In genomic region chr9:95953658-95954057, GRCm38 (mm10) we compare ENCODE assay signal across 8 mouse cellular contexts. TPM values are rescaled to one million over a fixed set of nuclear protein-coding genes. Genes with fewer than 3 reads are reported as not detected.
DNase-seq lines count a peak whose midpoint lies in the region; ATAC-seq and TF ChIP-seq lines count a peak whose summit lies in the region.

No protein-coding gene starts in this region.

- no peak for DNase-seq in gastrocnemius, adult 2 months
- no peak for DNase-seq in gastrocnemius, adult 8-10 months (ENCODE audit: low spot score in 2 of 2)
- DNase-seq in cerebellum, postnatal 36 days, result no peak
- no peak for DNase-seq in B cell, adult 2 months

- 79% methylated on average over 4 of the region's 4 CpGs for WGBS in midbrain, embryonic 12.5 days
- WGBS in midbrain, embryonic 16.5 days, result 75% methylated on average over 4 of the region's 4 CpGs
- 73% methylated on average over 4 of the region's 4 CpGs for WGBS in intestine, embryonic 15.5 days
- 74% methylated on average over 4 of the region's 4 CpGs for WGBS in stomach, embryonic 16.5 days

- no peak for TF ChIP-seq CTCF in gastrocnemius, adult 2 months (IDR thresholded peaks at IDR 0.05)

- no peak overlapping the region for H3K9ac ChIP-seq in midbrain, embryonic 12.5 days (replicated peaks)
- no peak overlapping the region for H3K9ac ChIP-seq in midbrain, embryonic 16.5 days (ENCODE audit: low read depth, low read length)
- H3K9ac ChIP-seq in intestine, embryonic 15.5 days, result no peak overlapping the region
- no peak overlapping the region for H3K9ac ChIP-seq in stomach, embryonic 16.5 days (ENCODE audit: low read length)

- peak overlapping the region; percentile 95 for H3K27ac ChIP-seq in gastrocnemius, adult 2 months
- no peak overlapping the region for H3K27ac ChIP-seq in midbrain, embryonic 12.5 days (replicated peaks)
- no peak overlapping the region for H3K27ac ChIP-seq in midbrain, embryonic 16.5 days (ENCODE audit: low read length)
- H3K27ac ChIP-seq in intestine, embryonic 15.5 days, result no peak overlapping the region
- no peak overlapping the region for H3K27ac ChIP-seq in stomach, embryonic 16.5 days (ENCODE audit: low read length)

- H3K4me3 ChIP-seq in gastrocnemius, adult 2 months, result peak overlapping the region; percentile 81
- H3K4me3 ChIP-seq in midbrain, embryonic 12.5 days, result no peak overlapping the region
- no peak overlapping the region for H3K4me3 ChIP-seq in midbrain, embryonic 16.5 days (ENCODE audit: low read depth, low read length)
- H3K4me3 ChIP-seq in intestine, embryonic 15.5 days (replicated peaks), result peak overlapping the region; percentile 81; the same call in 1 of the 2 replicates
- H3K4me3 ChIP-seq in stomach, embryonic 16.5 days (replicated peaks; ENCODE audit: low read length), result peak overlapping the region; percentile 97

- ATAC-seq in midbrain, embryonic 12.5 days (ENCODE audit: low FRiP score, low read depth), result no peak
- ATAC-seq in midbrain, embryonic 16.5 days, result no peak
- no peak for ATAC-seq in intestine, embryonic 15.5 days
- no peak for ATAC-seq in stomach, embryonic 16.5 days (ENCODE audit: insufficient read depth, low FRiP score)

- H3K4me2 ChIP-seq in midbrain, embryonic 12.5 days (replicated peaks), result peak overlapping the region; percentile 79; the same call in 1 of the 2 replicates
- no peak overlapping the region for H3K4me2 ChIP-seq in midbrain, embryonic 16.5 days (ENCODE audit: low read length)
- H3K4me2 ChIP-seq in intestine, embryonic 15.5 days (replicated peaks), result peak overlapping the region; percentile 65
- H3K4me2 ChIP-seq in stomach, embryonic 16.5 days (ENCODE audit: low read depth, low read length), result peak overlapping the region; percentile 80

- no peaks in the 10 kb centered on the region for H3K9me3 ChIP-seq in midbrain, embryonic 12.5 days
- H3K9me3 ChIP-seq in midbrain, embryonic 16.5 days (replicated peaks; ENCODE audit: control insufficient read depth, low read length, poor library complexity, severe bottlenecking), result no peaks in the 10 kb centered on the region
- H3K9me3 ChIP-seq in intestine, embryonic 15.5 days, result no peaks in the 10 kb centered on the region
- no peaks in the 10 kb centered on the region for H3K9me3 ChIP-seq in stomach, embryonic 16.5 days (replicated peaks; ENCODE audit: control insufficient read depth, low read length)

- intact Hi-C loops in gastrocnemius, adult 2 months (cut with DNase I), result loop anchor here (5.0 kb wide), 1 partner anchor 164 kb away; the partner anchor contains the start of gene Gk5

- peaks cover 8% of the 10 kb centered on the region; the same call in 1 of the 2 replicates for H3K36me3 ChIP-seq in midbrain, embryonic 12.5 days
- H3K36me3 ChIP-seq in midbrain, embryonic 16.5 days (ENCODE audit: control insufficient read depth, insufficient read depth, low read length), result no peaks in the 10 kb centered on the region
- no peaks in the 10 kb centered on the region for H3K36me3 ChIP-seq in intestine, embryonic 15.5 days
- H3K36me3 ChIP-seq in stomach, embryonic 16.5 days (ENCODE audit: control insufficient read depth, insufficient read depth, low read length), result no peaks in the 10 kb centered on the region

- peaks cover 5% of the 10 kb centered on the region; the same call in 1 of the 2 replicates for H3K4me1 ChIP-seq in midbrain, embryonic 12.5 days
- peaks cover 9% of the 10 kb centered on the region for H3K4me1 ChIP-seq in midbrain, embryonic 16.5 days (ENCODE audit: control insufficient read depth, insufficient read depth, low read length)
- H3K4me1 ChIP-seq in intestine, embryonic 15.5 days (replicated peaks), result 0 out of 2 replicates have a peak, but pooled peaks cover 2% of the 10 kb centered on the region
- 0 out of 2 replicates have a peak, but pooled peaks cover 3% of the 10 kb centered on the region for H3K4me1 ChIP-seq in stomach, embryonic 16.5 days (ENCODE audit: control insufficient read depth, insufficient read depth, low read length)

- H3K27me3 ChIP-seq in midbrain, embryonic 12.5 days, result no peaks in the 10 kb centered on the region
- H3K27me3 ChIP-seq in midbrain, embryonic 16.5 days (ENCODE audit: control insufficient read depth, insufficient read depth, low read depth, low read length), result no peaks in the 10 kb centered on the region
- no peaks in the 10 kb centered on the region for H3K27me3 ChIP-seq in intestine, embryonic 15.5 days (replicated peaks)
- no peaks in the 10 kb centered on the region for H3K27me3 ChIP-seq in stomach, embryonic 16.5 days (ENCODE audit: control insufficient read depth, insufficient read depth, low read length)

RNA-seq across cellular contexts. Expression of gene Xrn1, which starts 0.9 kb away (rescaled TPM):
- 10 to 100 TPM; 10.3 to 11.2 TPM for total RNA-seq in gastrocnemius, adult 2 months (2021)
- 10 to 100 TPM in 3 of 4 experiments, 1 to 10 TPM in 1; 8.4 to 13.6 (median 11.3) TPM for total RNA-seq in gastrocnemius, adult 8-10 months (2022)
- polyA plus RNA-seq in midbrain, embryonic 12.5 days (2016; fragmentation: Nextera tagmentation; extraction: Ambion mirVana), result 26.0 and 26.9 TPM in 2 replicates
- polyA plus RNA-seq in midbrain, embryonic 16.5 days (2015; fragmentation: Nextera tagmentation; extraction: Ambion mirVana), result 14.4 and 18.4 TPM in 2 replicates
- polyA plus RNA-seq in intestine, embryonic 15.5 days (2015; fragmentation: Nextera tagmentation; extraction: Ambion mirVana), result 14.5 and 14.9 TPM in 2 replicates
- polyA plus RNA-seq in stomach, embryonic 16.5 days (2015; fragmentation: Nextera tagmentation; extraction: Ambion mirVana), result 13.3 and 15.3 TPM in 2 replicates

Comparison
In these comparisons a context has a peak if more than half of its experiments do, and no peak if none do; other contexts are left out.
1. H3K4me3 ChIP-seq: peak in gastrocnemius, adult 2 months (single experiment), intestine, embryonic 15.5 days (single experiment) and stomach, embryonic 16.5 days (single experiment); none in midbrain, embryonic 12.5 days (single experiment) and midbrain, embryonic 16.5 days (single experiment).